ENCODE assay signal across 22 mouse cellular contexts in genomic region chr6:13909762-13910537, GRCm38 (mm10). TPM values are rescaled to one million over a fixed set of nuclear protein-coding genes. Genes with fewer than 3 reads are reported as not detected.
DNase-seq lines count a peak whose midpoint lies in the region; ATAC-seq and TF ChIP-seq lines count a peak whose summit lies in the region.
"Had no signal": no experiment of that assay in that cellular context is flagged by ENCODE, and none has a peak within 500 bp of the region (broad histone marks: within the 10 kb centered on the region; RNA-seq: fewer than 3 reads in every experiment).

No protein-coding gene starts in this region.

- TF ChIP-seq CTCF in lung, adult 2 months (IDR thresholded peaks at IDR 0.05; ENCODE audit: insufficient read depth, low read length): no peak

- DNase-seq in gastrocnemius, adult 18-20 months (ENCODE audit: low spot score): peak; percentile 2
- no peak for DNase-seq in gastrocnemius, adult 8-10 months (ENCODE audit: low spot score in 2 of 2)
- peak; percentile 38 for DNase-seq in lung, adult 2 months
- peak; percentile 52 for DNase-seq in lung, postnatal 14 days
- DNase-seq in right cerebral cortex, postnatal 10 days (ENCODE audit: low spot score in 2 of 2): no peak
- DNase-seq: cerebellum, adult 11 months; cerebellum, postnatal 10 days; forebrain, postnatal 0 days; gastrocnemius, postnatal 10 days; heart, adult 11 months; kidney, adult 11 months; kidney, postnatal 36 days; liver, embryonic 13.5 days had no signal

- no peak for TF ChIP-seq POLR2A in lung, adult 2 months (IDR thresholded peaks at IDR 0.05; ENCODE audit: borderline replicate concordance, extremely low read depth, low read depth, low read length)

- H3K4me3 ChIP-seq in lung, adult 2 months (replicated peaks; ENCODE audit: extremely low read depth, low read depth, low read length): peak overlapping the region; percentile 29
- H3K4me3 ChIP-seq: embryonic facial prominence, embryonic 10.5 days; forebrain, embryonic 10.5 days; kidney, embryonic 15.5 days; limb, embryonic 12.5 days; liver, embryonic 13.5 days; midbrain, embryonic 10.5 days; neural tube, embryonic 15.5 days had no signal

- WGBS in lung, adult 2 months: 58% methylated on average over 10 of the region's 10 CpGs

- no peak for ATAC-seq in inflammation-experienced regulatory T-cells, adult 6 months
- no peak for ATAC-seq in monocyte, adult 5-6 weeks (replicated peaks; ENCODE audit: insufficient number of reproducible peaks, low FRiP score, low TSS enrichment, poor library complexity, severe bottlenecking)
- ATAC-seq: forebrain, postnatal 0 days; Patski had no signal

- no peaks in the 10 kb centered on the region for H3K4me1 ChIP-seq in lung, adult 2 months (ENCODE audit: control insufficient read depth, insufficient read depth, low read length)
- H3K4me1 ChIP-seq: embryonic facial prominence, embryonic 10.5 days; forebrain, embryonic 10.5 days; kidney, embryonic 15.5 days; limb, embryonic 12.5 days; liver, embryonic 13.5 days; midbrain, embryonic 10.5 days; neural tube, embryonic 15.5 days had no signal

RNA-seq across cellular contexts. Expression of gene 2610001J05Rik, which starts 38.6 kb away (rescaled TPM):
- 10 to 100 TPM; 30.2 to 31.8 TPM for total RNA-seq in gastrocnemius, adult 18-20 months (2021)
- total RNA-seq in gastrocnemius, adult 8-10 months (2022): 10 to 100 TPM; 30.3 to 38.3 (median 36.3) TPM
- polyA plus RNA-seq in lung, adult 2 months (2012; rRNA removed): 25.6 and 57.8 TPM in 2 replicates
- polyA plus RNA-seq in inflammation-experienced regulatory T-cells, adult 6 months (2017; shearing (Covaris generic)): 100 to 1,000 TPM in 2 of 3 experiments, 10 to 100 TPM in 1; 81.5 to 107 (median 104) TPM
- 64.0 to 80.9 TPM (median 67.1 TPM) in 3 replicates for total RNA-seq in monocyte, adult 5-6 weeks (2017)

Comparison
In these comparisons a context has a peak if more than half of its experiments do, and no peak if none do; other contexts are left out.
1. DNase-seq: peak in gastrocnemius, adult 18-20 months (single experiment), lung, adult 2 months (single experiment) and lung, postnatal 14 days (single experiment); none in gastrocnemius, adult 8-10 months (0 of 2) and right cerebral cortex, postnatal 10 days (0 of 2).